Mouse (Mus musculus) MEL (cell line): ENCODE data around the gene Fgf8. TPM values are rescaled to one million over a fixed set of nuclear protein-coding genes. Genes with fewer than 3 reads are reported as not detected.
A peak's percentile ranks its signal among the peaks of the same experiment; 100 is the strongest.

ENCODE experiments used
- DNase-seq: peaks from one replicate; pipeline ENCODE4 v3.0.0; 2011; ENCODE audit warnings: low read depth, low spot score
- H3K27ac ChIP-seq: 2 replicates; pipeline ENCODE4 v1.5.1; 2012; ENCODE audit warnings: low read depth, mild to moderate bottlenecking, control low read depth, low read length, moderate library complexity; ENCODE audit not compliant: control insufficient read depth
- H3K27me3 ChIP-seq, 2 experiments: fragments of 150-350 bp in 1 of 2; sonication (generic) in 1 of 2; 2 replicates each; pipeline ENCODE4 v1.6.1; 2012; ENCODE audit warnings: low read length in 2 of 2, mild to moderate bottlenecking in 2 of 2, improper control_type of control experiment in 1 of 2, moderate library complexity in 1 of 2; ENCODE audit not compliant: insufficient read depth in 2 of 2, control insufficient read depth in 1 of 2
- H3K36me3 ChIP-seq, 2 experiments: 2 replicates each; pipeline ENCODE4 v1.6.1; 2012 to 2014; ENCODE audit warnings: low read length in 2 of 2, improper control_type of control experiment in 1 of 2, inconsistent platforms in 1 of 2, mild to moderate bottlenecking in 1 of 2; ENCODE audit not compliant: insufficient read depth in 2 of 2, control insufficient read depth in 1 of 2
- H3K4me1 ChIP-seq, 2 experiments: fragments of 150-350 bp in 1 of 2; sonication (generic) in 1 of 2; 2 replicates each; pipeline ENCODE4 v1.6.1; 2012; ENCODE audit warnings: low read length in 2 of 2, improper control_type of control experiment in 1 of 2, mild to moderate bottlenecking in 1 of 2; ENCODE audit not compliant: insufficient read depth in 2 of 2, control insufficient read depth in 1 of 2
- H3K4me3 ChIP-seq, 2 experiments: fragments of 150-350 bp in 1 of 2; sonication (generic) in 1 of 2; 2 replicates each; pipeline ENCODE4 v1.5.1; 2012; ENCODE audit warnings: low read depth in 2 of 2, low read length in 2 of 2, mild to moderate bottlenecking in 2 of 2, moderate library complexity in 2 of 2, control low read depth in 1 of 2, improper control_type of control experiment in 1 of 2; ENCODE audit not compliant: control insufficient read depth in 1 of 2, insufficient read depth in 1 of 2
- H3K79me2 ChIP-seq: 2 replicates; pipeline ENCODE4 v1.6.1; 2012; ENCODE audit warnings: mild to moderate bottlenecking, low read length, moderate library complexity; ENCODE audit not compliant: control insufficient read depth, poor library complexity, insufficient read depth
- H3K9ac ChIP-seq: 2 replicates; pipeline ENCODE4 v1.6.1; 2012; ENCODE audit warnings: low read depth, mild to moderate bottlenecking, control low read depth, low read length, moderate library complexity; ENCODE audit not compliant: control insufficient read depth, poor library complexity, severe bottlenecking
- H3K9me3 ChIP-seq: fragments of 150-350 bp; sonication (generic); replicated peaks from 2 replicates; pipeline ENCODE4 v1.6.1; 2012; ENCODE audit warnings: mild to moderate bottlenecking, low read length, improper control_type of control experiment, moderate library complexity; ENCODE audit not compliant: insufficient read depth
- BHLHE40 ChIP-seq: IDR thresholded peaks from 2 replicates; pipeline ENCODE4 v1.6.1; 2012; ENCODE audit warnings: low read depth, mild to moderate bottlenecking, inconsistent platforms, low read length, improper control_type of control experiment, borderline replicate concordance
- CHD2 ChIP-seq: IDR thresholded peaks from 2 replicates; pipeline ENCODE4 v1.6.1; 2011; ENCODE audit warnings: low read length, improper control_type of control experiment
- CTCF ChIP-seq, 3 experiments: IDR thresholded peaks in 2 of 3; conservative IDR thresholded peaks in 1 of 3; 2 replicates each; pipeline ENCODE4 v1.5.1; 2011 to 2012; ENCODE audit warnings: low read length in 3 of 3, low read depth in 2 of 3, mild to moderate bottlenecking in 2 of 3, improper control_type of control experiment in 1 of 3, inconsistent platforms in 1 of 3, mixed read lengths in 1 of 3, moderate library complexity in 1 of 3; ENCODE audit not compliant: control insufficient read depth in 1 of 3, insufficient read depth in 1 of 3, poor library complexity in 1 of 3, severe bottlenecking in 1 of 3
- E2F4 ChIP-seq: IDR thresholded peaks from 2 replicates; pipeline ENCODE4 v1.6.1; 2011; ENCODE audit warnings: low read depth, low read length, improper control_type of control experiment, borderline replicate concordance
- ELF1 ChIP-seq: IDR thresholded peaks from 2 replicates; pipeline ENCODE4 v1.6.1; 2014; ENCODE audit warnings: low read depth, mild to moderate bottlenecking, inconsistent platforms, low read length, improper control_type of control experiment, moderate library complexity
- EP300 ChIP-seq, 2 experiments: IDR thresholded peaks; 2 replicates each; pipeline ENCODE4 v1.6.1; 2011; ENCODE audit warnings: improper control_type of control experiment in 2 of 2, low read length in 2 of 2, low read depth in 1 of 2, mild to moderate bottlenecking in 1 of 2
- ETS1 ChIP-seq: IDR thresholded peaks from 2 replicates; pipeline ENCODE4 v1.6.1; 2012; ENCODE audit warnings: low read depth, mild to moderate bottlenecking, inconsistent platforms, low read length, improper control_type of control experiment, moderate library complexity
- GABPA ChIP-seq: IDR thresholded peaks from 2 replicates; pipeline ENCODE4 v1.6.1; 2012; ENCODE audit warnings: low read depth, mild to moderate bottlenecking, inconsistent platforms, low read length, improper control_type of control experiment, moderate library complexity
- GATA1 ChIP-seq: IDR thresholded peaks from 2 replicates; pipeline ENCODE4 v1.6.1; 2011; ENCODE audit warnings: low read depth, low read length, improper control_type of control experiment
- JUND ChIP-seq: IDR thresholded peaks from 2 replicates; pipeline ENCODE4 v1.6.1; 2011; ENCODE audit warnings: low read depth, mild to moderate bottlenecking, improper control_type of control experiment, low read length
- KAT2A ChIP-seq: conservative IDR thresholded peaks from 2 replicates; pipeline ENCODE4 v1.6.1; 2012; ENCODE audit warnings: low read depth, low read length, improper control_type of control experiment, inconsistent platforms
- MAFK ChIP-seq: IDR thresholded peaks from 2 replicates; pipeline ENCODE4 v1.6.1; 2011; ENCODE audit warnings: low read depth, mild to moderate bottlenecking, low read length, improper control_type of control experiment, borderline replicate concordance
- MAX ChIP-seq: IDR thresholded peaks from 2 replicates; pipeline ENCODE4 v1.6.1; 2011; ENCODE audit warnings: low read length, improper control_type of control experiment
- MAZ ChIP-seq: IDR thresholded peaks from 2 replicates; pipeline ENCODE4 v1.6.1; 2012; ENCODE audit warnings: low read depth, mild to moderate bottlenecking, inconsistent platforms, low read length, improper control_type of control experiment
- NELFE ChIP-seq: IDR thresholded peaks from 2 replicates; pipeline ENCODE4 v1.6.1; 2011; ENCODE audit warnings: low read depth, low read length, improper control_type of control experiment
- NRF1 ChIP-seq: IDR thresholded peaks from 2 replicates; pipeline ENCODE4 v1.6.1; 2014; ENCODE audit warnings: low read depth, mild to moderate bottlenecking, inconsistent platforms, low read length, improper control_type of control experiment, moderate library complexity; ENCODE audit not compliant: poor library complexity, insufficient read depth, severe bottlenecking
- POLR2A ChIP-seq, 2 experiments: IDR thresholded peaks; 2 replicates each; pipeline ENCODE4 v1.6.1; 2011 to 2012; ENCODE audit warnings: low read length in 2 of 2, mild to moderate bottlenecking in 2 of 2, control low read depth in 1 of 2, improper control_type of control experiment in 1 of 2, low read depth in 1 of 2, moderate library complexity in 1 of 2; ENCODE audit not compliant: control insufficient read depth in 1 of 2, insufficient read depth in 1 of 2, poor library complexity in 1 of 2
- RAD21 ChIP-seq: IDR thresholded peaks from 2 replicates; pipeline ENCODE4 v1.6.1; 2011; ENCODE audit warnings: mild to moderate bottlenecking, low read depth, low read length, improper control_type of control experiment
- RCOR1 ChIP-seq: IDR thresholded peaks from 2 replicates; pipeline ENCODE4 v1.6.1; 2012; ENCODE audit warnings: low read depth, mild to moderate bottlenecking, inconsistent platforms, low read length, improper control_type of control experiment
- SMC3 ChIP-seq: IDR thresholded peaks from 2 replicates; pipeline ENCODE4 v1.6.1; 2011; ENCODE audit warnings: low read depth, low read length, improper control_type of control experiment
- TBP ChIP-seq: IDR thresholded peaks from 2 replicates; pipeline ENCODE4 v1.8.0; 2011; ENCODE audit warnings: low read depth, low read length, improper control_type of control experiment
- TCF12 ChIP-seq: IDR thresholded peaks from 2 replicates; pipeline ENCODE4 v1.6.1; 2014; ENCODE audit warnings: low read depth, mild to moderate bottlenecking, inconsistent platforms, low read length, improper control_type of control experiment, moderate library complexity
- USF2 ChIP-seq, 2 experiments: IDR thresholded peaks; 2 replicates each; pipeline ENCODE4 v1.6.1; 2011 to 2012; ENCODE audit warnings: improper control_type of control experiment in 2 of 2, low read length in 2 of 2, borderline replicate concordance in 1 of 2, inconsistent platforms in 1 of 2, low read depth in 1 of 2, mild to moderate bottlenecking in 1 of 2; ENCODE audit not compliant: insufficient read depth in 1 of 2
- ZNF384 ChIP-seq: IDR thresholded peaks from 2 replicates; pipeline ENCODE4 v1.6.1; 2012; ENCODE audit warnings: low read depth, mild to moderate bottlenecking, inconsistent platforms, low read length, improper control_type of control experiment
- polyA plus RNA-seq, 2 experiments: library from polyadenylated mRNA; stranded (reverse) in 1 of 2; unstranded in 1 of 2; fragments of >175 nt in 1 of 2; fragments of >200 nt in 1 of 2; gene quantifications; 2 replicates each; pipeline versions ENCODE4 v1.2.1 to v1.2.4; 2012; ENCODE audit warnings: low replicate concordance in 2 of 2, low read depth in 1 of 2; ENCODE audit not compliant: insufficient read length in 2 of 2, insufficient read depth in 1 of 2, missing spikeins in 1 of 2
- total RNA-seq: library from RNA; depleted of rRNA; stranded (reverse); fragments of 300-350 nt; gene quantifications from 2 replicates; pipeline ENCODE4 v1.2.3, GENCODE M21; 2012

Fgf8 gene
- total and polyA plus RNA-seq, 3 experiments, result not detected

DNA sequence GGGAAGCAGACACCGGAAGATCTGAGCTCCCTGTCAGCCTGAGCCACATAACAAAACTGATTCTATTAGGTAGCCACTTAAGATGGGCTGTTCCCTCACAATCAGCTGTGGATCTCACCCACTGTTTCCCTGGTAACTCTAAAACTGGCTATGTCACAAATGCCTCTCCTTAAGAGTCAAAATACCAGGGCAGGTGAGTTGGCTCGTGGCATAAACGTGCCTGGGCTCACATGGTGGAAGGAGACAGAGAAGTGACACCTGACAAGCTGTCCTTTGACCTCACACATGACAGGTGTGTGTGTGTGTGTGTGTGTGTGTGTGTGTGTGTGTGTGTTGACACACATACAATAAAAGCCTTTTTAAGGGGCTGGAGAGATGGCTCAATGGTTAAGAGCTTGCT lies 44.7 kb upstream of the Fgf8 start:
- DNase-seq, result no peak
- Histone ChIP-seq H3K79me2 (peaks cover 8% of the 10 kb centered on the region), H3K4me3 (no peak overlapping the region), H3K9me3 (no peaks in the 10 kb centered on the region), H3K27ac (no peak overlapping the region), H3K9ac (no peak overlapping the region), H3K4me1 (peaks cover 10 to 29% of the 10 kb centered on the region in 2 experiments), H3K36me3 (peaks cover 0 to 33% of the 10 kb centered on the region in 2 experiments; a peak in 2 of 4 replicates), H3K27me3 (no peaks in the 10 kb centered on the region)
- TF ChIP-seq GABPA (no peak), ETS1 (no peak)

DNA sequence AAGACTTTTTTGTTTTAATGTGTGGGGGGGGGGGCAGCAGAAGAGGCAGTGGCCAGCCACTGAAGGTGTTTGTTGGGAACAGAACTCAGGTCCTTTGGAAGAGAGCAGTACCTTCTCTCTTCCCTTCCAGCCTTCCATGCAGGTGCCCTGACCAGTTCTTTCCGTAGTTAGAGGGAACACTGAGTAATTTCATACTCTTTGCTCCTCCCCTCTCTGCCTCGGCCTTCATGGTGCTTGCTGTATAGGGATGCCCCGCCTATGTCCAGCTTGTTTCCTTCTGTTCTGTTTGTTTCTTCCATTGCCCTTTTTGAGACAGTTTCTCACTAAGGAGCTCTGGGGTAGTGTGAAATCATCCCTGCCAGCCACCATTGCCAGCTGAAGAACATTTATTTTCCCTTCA lies 42.8 kb upstream of the Fgf8 start:
- Histone ChIP-seq H3K9ac (no peak overlapping the region), H3K27me3 (no peaks in the 10 kb centered on the region), H3K4me3 (no peak overlapping the region), H3K9me3 (no peaks in the 10 kb centered on the region), H3K79me2 (peaks cover 26% of the 10 kb centered on the region), H3K36me3 (peaks cover 2 to 40% of the 10 kb centered on the region in 2 experiments), H3K27ac (no peak overlapping the region), H3K4me1 (peaks cover 18 to 31% of the 10 kb centered on the region in 2 experiments)
- TF ChIP-seq E2F4 (no peak), JUND (no peak), GATA1 (no peak), EP300 (IDR thresholded peaks at IDR 0.05; ENCODE audit: low read depth in 1 of 2, low read length in 2 of 2) (no peak), MAFK (no peak), TBP (no peak), NELFE (no peak)
- no peak for DNase-seq

GRCm38 (mm10) chr19:45783933-45784576 lies 41.3 kb upstream of the Fgf8 start:
- no peaks in the 10 kb centered on the region for H3K9me3 ChIP-seq
- H3K36me3 ChIP-seq, result peaks cover 2 to 30% of the 10 kb centered on the region in 2 experiments
- peak overlapping the region; percentile 47 for H3K27ac ChIP-seq
- peak overlapping the region; percentile 59 to 65 for H3K4me3 ChIP-seq
- DNase-seq, result no peak
- H3K79me2 ChIP-seq, result peaks cover 36% of the 10 kb centered on the region
- H3K27me3 ChIP-seq, result no peaks in the 10 kb centered on the region
- peaks cover 16 to 29% of the 10 kb centered on the region in 2 experiments for H3K4me1 ChIP-seq
- peak overlapping the region; percentile 77 for H3K9ac ChIP-seq
- no peak for TF ChIP-seq TBP
- no peak for TF ChIP-seq NRF1
- no peak for TF ChIP-seq CTCF (IDR thresholded peaks at IDR 0.05 in 2 of 3, conservative IDR thresholded peaks at IDR 0.05 in 1 of 3; ENCODE audit: control insufficient read depth in 1 of 3, insufficient read depth in 1 of 3, low read depth in 2 of 3, low read length in 3 of 3, poor library complexity in 1 of 3, severe bottlenecking in 1 of 3)
- TF ChIP-seq TCF12, result no peak
- TF ChIP-seq SMC3, result no peak
- TF ChIP-seq ELF1, result 0 out of 2 replicates have a peak, but pooled peaks have one; percentile 5
- no peak for TF ChIP-seq BHLHE40
- TF ChIP-seq CHD2, result no peak
- no peak for TF ChIP-seq ZNF384
- peak; percentile 58; the same call in 1 of the 2 replicates for TF ChIP-seq NELFE
- peak in 1 of 2 experiments; percentile 78; a peak in 3 of 4 replicates for TF ChIP-seq POLR2A (IDR thresholded peaks at IDR 0.05; ENCODE audit: control insufficient read depth in 1 of 2, insufficient read depth in 1 of 2, low read depth in 1 of 2, low read length in 2 of 2, poor library complexity in 1 of 2)
- no peak for TF ChIP-seq E2F4
- TF ChIP-seq KAT2A, result no peak
- TF ChIP-seq RAD21, result no peak
- TF ChIP-seq USF2 (IDR thresholded peaks at IDR 0.05; ENCODE audit: borderline replicate concordance in 1 of 2, insufficient read depth in 1 of 2, low read depth in 1 of 2, low read length in 2 of 2), result no peak
- TF ChIP-seq GATA1, result no peak
- TF ChIP-seq ETS1, result 0 out of 2 replicates have a peak, but pooled peaks have one; percentile 28
- no peak for TF ChIP-seq RCOR1
- TF ChIP-seq MAX, result peak; percentile 62; the same call in 1 of the 2 replicates
- TF ChIP-seq MAZ, result no peak
